11 mouse cellular contexts compared by ENCODE assay signal in genomic region chr5:147448933-147449332, GRCm38 (mm10). TPM values are rescaled to one million over a fixed set of nuclear protein-coding genes. Genes with fewer than 3 reads are reported as not detected.
A peak's percentile ranks its signal among the peaks of the same experiment; 100 is the strongest.
DNase-seq lines count a peak whose midpoint lies in the region; ATAC-seq and TF ChIP-seq lines count a peak whose summit lies in the region.
"Had no signal": no experiment of that assay in that cellular context is flagged by ENCODE, and none has a peak within 500 bp of the region (broad histone marks: within the 10 kb centered on the region; RNA-seq: fewer than 3 reads in every experiment).

No protein-coding gene starts in this region.

- no peak overlapping the region for H3K4me3 ChIP-seq in hindbrain, embryonic 16.5 days (ENCODE audit: low read length)
- H3K4me3 ChIP-seq in hindbrain, embryonic 14.5 days (replicated peaks; ENCODE audit: low read length), result no peak overlapping the region
- H3K4me3 ChIP-seq in kidney, postnatal 0 days (replicated peaks; ENCODE audit: low read depth, low read length), result no peak overlapping the region
- H3K4me3 ChIP-seq: embryonic facial prominence, embryonic 13.5 days; liver, embryonic 13.5 days had no signal

- H3K4me2 ChIP-seq in hindbrain, embryonic 16.5 days (ENCODE audit: low read length), result no peak overlapping the region
- no peak overlapping the region for H3K4me2 ChIP-seq in hindbrain, embryonic 14.5 days (replicated peaks)
- no peak overlapping the region for H3K4me2 ChIP-seq in kidney, postnatal 0 days (ENCODE audit: low read length)
- H3K4me2 ChIP-seq: embryonic facial prominence, embryonic 13.5 days; liver, embryonic 13.5 days had no signal

- no peak overlapping the region for H3K9ac ChIP-seq in hindbrain, embryonic 16.5 days (ENCODE audit: low read depth, low read length)
- H3K9ac ChIP-seq in hindbrain, embryonic 14.5 days, result no peak overlapping the region
- no peak overlapping the region for H3K9ac ChIP-seq in kidney, postnatal 0 days (ENCODE audit: low read depth, low read length)
- H3K9ac ChIP-seq: embryonic facial prominence, embryonic 13.5 days; liver, embryonic 13.5 days had no signal

- no peak for DNase-seq in hindbrain, embryonic 14.5 days (ENCODE audit: low spot score)
- DNase-seq in 3T3-L1 (ENCODE audit: low read depth, low spot score), result peak; percentile 58
- peak; percentile 41 for DNase-seq in CD4-positive, CD25-positive, alpha-beta regulatory T cell, adult 2 months (ENCODE audit: low read depth, low spot score)
- DNase-seq in kidney, postnatal 0 days (ENCODE audit: low spot score), result peak; percentile 51
- no peak for DNase-seq in right cerebral cortex, adult 18-20 months
- DNase-seq in thymus, postnatal 0 days (ENCODE audit: low spot score), result no peak
- no peak for DNase-seq in adrenal gland, postnatal 10 days
- DNase-seq: liver, embryonic 13.5 days had no signal

- H3K4me1 ChIP-seq in hindbrain, embryonic 16.5 days (ENCODE audit: control insufficient read depth, insufficient read depth, low read depth, low read length), result peaks cover 4% of the 10 kb centered on the region
- peaks cover 11% of the 10 kb centered on the region; the same call in 1 of the 2 replicates for H3K4me1 ChIP-seq in hindbrain, embryonic 14.5 days (replicated peaks; ENCODE audit: control insufficient read depth, insufficient read depth, low read length)
- peaks cover 21% of the 10 kb centered on the region for H3K4me1 ChIP-seq in kidney, postnatal 0 days (replicated peaks; ENCODE audit: insufficient read depth, low read length)

- H3K27ac ChIP-seq in hindbrain, embryonic 16.5 days (ENCODE audit: low read depth, low read length), result peak overlapping the region; percentile 39; the same call in 1 of the 2 replicates
- no peak overlapping the region for H3K27ac ChIP-seq in hindbrain, embryonic 14.5 days
- H3K27ac ChIP-seq in kidney, postnatal 0 days, result peak overlapping the region; percentile 54
- H3K27ac ChIP-seq: embryonic facial prominence, embryonic 13.5 days had no signal

- no peaks in the 10 kb centered on the region for H3K27me3 ChIP-seq in hindbrain, embryonic 16.5 days (replicated peaks; ENCODE audit: control insufficient read depth, insufficient read depth, low read length)
- H3K27me3 ChIP-seq in hindbrain, embryonic 14.5 days (ENCODE audit: control insufficient read depth, insufficient read depth, low read length), result no peaks in the 10 kb centered on the region
- no peaks in the 10 kb centered on the region for H3K27me3 ChIP-seq in kidney, postnatal 0 days (ENCODE audit: insufficient read depth, low read length)
- H3K27me3 ChIP-seq: embryonic facial prominence, embryonic 13.5 days; liver, embryonic 13.5 days had no signal

- no peak for TF ChIP-seq CTCF in kidney, postnatal 0 days (IDR thresholded peaks at IDR 0.05; ENCODE audit: low read depth)

- H3K36me3 ChIP-seq in hindbrain, embryonic 16.5 days (ENCODE audit: control insufficient read depth, insufficient read depth, low read length), result no peaks in the 10 kb centered on the region
- H3K36me3 ChIP-seq in hindbrain, embryonic 14.5 days (replicated peaks; ENCODE audit: control insufficient read depth, insufficient read depth), result peaks cover 23% of the 10 kb centered on the region
- H3K36me3 ChIP-seq in kidney, postnatal 0 days (ENCODE audit: insufficient read depth, low read length), result 0 out of 2 replicates have a peak, but pooled peaks cover 7% of the 10 kb centered on the region

- ATAC-seq in hindbrain, embryonic 16.5 days, result 0 out of 2 replicates have a peak, but pooled peaks have one; percentile 20
- no peak for ATAC-seq in hindbrain, embryonic 14.5 days (ENCODE audit: low FRiP score)
- peak; percentile 49; the same call in 1 of the 2 replicates for ATAC-seq in kidney, postnatal 0 days (replicated peaks; ENCODE audit: low FRiP score, low read depth)
- ATAC-seq: midbrain, embryonic 16.5 days had no signal

- WGBS in hindbrain, embryonic 16.5 days, result 65% methylated on average over 4 of the region's 4 CpGs
- WGBS in hindbrain, embryonic 14.5 days, result 70% methylated on average over 4 of the region's 4 CpGs
- WGBS in kidney, postnatal 0 days, result 41% methylated on average over 4 of the region's 4 CpGs

- no peaks in the 10 kb centered on the region for H3K9me3 ChIP-seq in hindbrain, embryonic 16.5 days (ENCODE audit: control insufficient read depth, low read length)
- no peaks in the 10 kb centered on the region for H3K9me3 ChIP-seq in hindbrain, embryonic 14.5 days (ENCODE audit: control insufficient read depth, low read length)
- no peaks in the 10 kb centered on the region for H3K9me3 ChIP-seq in kidney, postnatal 0 days (replicated peaks; ENCODE audit: low read length)
- H3K9me3 ChIP-seq: embryonic facial prominence, embryonic 13.5 days; liver, embryonic 13.5 days had no signal

RNA-seq across cellular contexts. Expression of gene Pan3, which starts 19.0 kb away (rescaled TPM):
- 36.4 and 52.7 TPM in 2 replicates for polyA plus RNA-seq in hindbrain, embryonic 16.5 days (2015; fragmentation: Nextera tagmentation; extraction: Ambion mirVana)
- polyA plus RNA-seq in hindbrain, embryonic 14.5 days (2014; fragmentation: Nextera tagmentation; extraction: Ambion mirVana), result 53.3 and 62.7 TPM in 2 replicates
- 62.5 and 69.9 TPM in 2 replicates for polyA plus RNA-seq in kidney, postnatal 0 days (2015; fragmentation: Nextera tagmentation; extraction: Ambion mirVana)
- 139 and 191 TPM in 2 replicates for polyA plus RNA-seq in thymus, postnatal 0 days (2015; fragmentation: Nextera tagmentation; extraction: Ambion mirVana)
- total RNA-seq in adrenal gland, postnatal 10 days (2021), result 100 to 1,000 TPM in 1 of 2 experiments, 10 to 100 TPM in 1; 90.5 to 106 TPM

RNA-seq across cellular contexts. Expression of gene Flt3, which starts 48.6 kb away (rescaled TPM):
- polyA plus RNA-seq in hindbrain, embryonic 16.5 days (2015; fragmentation: Nextera tagmentation; extraction: Ambion mirVana), result 1.8 and 2.3 TPM in 2 replicates
- 0.95 and 1.1 TPM in 2 replicates for polyA plus RNA-seq in hindbrain, embryonic 14.5 days (2014; fragmentation: Nextera tagmentation; extraction: Ambion mirVana)
- 0.06 and 0.08 TPM in 2 replicates for polyA plus RNA-seq in kidney, postnatal 0 days (2015; fragmentation: Nextera tagmentation; extraction: Ambion mirVana)
- polyA plus RNA-seq in thymus, postnatal 0 days (2015; fragmentation: Nextera tagmentation; extraction: Ambion mirVana), result 2.6 and 3.1 TPM in 2 replicates
- under 1 TPM; 0.42 to 0.72 TPM for total RNA-seq in adrenal gland, postnatal 10 days (2021)

Comparison
In these comparisons a context has a peak if more than half of its experiments do, and no peak if none do; other contexts are left out.
1. DNase-seq: peak in 3T3-L1 (single experiment), CD4-positive, CD25-positive, alpha-beta regulatory T cell, adult 2 months (single experiment) and kidney, postnatal 0 days (single experiment); none in hindbrain, embryonic 14.5 days (single experiment), right cerebral cortex, adult 18-20 months (single experiment), thymus, postnatal 0 days (single experiment) and adrenal gland, postnatal 10 days (single experiment).